Comparison of ENCODE assay signal across 17 mouse cellular contexts in the genomic region with DNA sequence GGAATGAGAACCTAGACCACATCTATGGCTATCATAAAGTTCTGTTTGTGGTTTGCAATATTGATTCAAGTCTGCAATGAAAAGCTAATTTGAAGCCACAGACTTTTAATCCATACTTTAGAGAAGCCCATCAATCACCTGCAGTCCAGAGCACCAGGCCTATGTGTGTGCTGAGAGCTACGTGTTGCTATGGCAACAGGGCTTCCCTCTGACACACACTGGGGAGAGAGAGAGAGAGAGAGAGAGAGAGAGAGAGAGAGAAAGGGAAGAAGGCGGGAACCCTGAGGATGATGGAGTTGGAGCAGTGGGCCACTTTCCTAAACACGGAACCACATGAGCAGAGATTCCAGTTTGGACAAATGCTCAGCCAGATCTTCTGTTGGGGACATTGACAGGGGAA. TPM values are rescaled to one million over a fixed set of nuclear protein-coding genes. Genes with fewer than 3 reads are reported as not detected.
DNase-seq lines count a peak whose midpoint lies in the region; ATAC-seq lines count a peak whose summit lies in the region.
"Had no signal": no experiment of that assay in that cellular context is flagged by ENCODE, and none has a peak within 500 bp of the region (broad histone marks: within the 10 kb centered on the region; RNA-seq: fewer than 3 reads in every experiment).

No protein-coding gene starts in this region.

- no peaks in the 10 kb centered on the region for H3K36me3 ChIP-seq in hindbrain, embryonic 12.5 days
- no peaks in the 10 kb centered on the region for H3K36me3 ChIP-seq in midbrain, embryonic 13.5 days
- H3K36me3 ChIP-seq: embryonic facial prominence, embryonic 13.5 days; heart, embryonic 15.5 days; intestine, embryonic 15.5 days; liver, embryonic 13.5 days had no signal

- no peak overlapping the region for H3K9ac ChIP-seq in hindbrain, embryonic 12.5 days
- no peak overlapping the region for H3K9ac ChIP-seq in midbrain, embryonic 13.5 days (replicated peaks)
- H3K9ac ChIP-seq: embryonic facial prominence, embryonic 13.5 days; heart, embryonic 15.5 days; intestine, embryonic 15.5 days; liver, embryonic 13.5 days had no signal

- ATAC-seq in hindbrain, embryonic 12.5 days (ENCODE audit: low FRiP score), result 0 out of 2 replicates have a peak, but pooled peaks have one; percentile 50
- ATAC-seq in midbrain, embryonic 13.5 days, result peak; percentile 71; the same call in 1 of the 2 replicates
- ATAC-seq in megakaryocyte, adult 5-6 weeks (ENCODE audit: poor library complexity, severe bottlenecking), result no peak
- ATAC-seq: activated CD4-positive, CD25-positive, alpha-beta regulatory T cell, adult 4 months; intestine, embryonic 15.5 days; lung, postnatal 0 days had no signal

- WGBS in hindbrain, embryonic 12.5 days, result 47% methylated on average over 3 of the region's 3 CpGs
- 30% methylated on average over 3 of the region's 3 CpGs for WGBS in midbrain, embryonic 13.5 days

- H3K9me3 ChIP-seq in hindbrain, embryonic 12.5 days (replicated peaks), result no peaks in the 10 kb centered on the region
- no peaks in the 10 kb centered on the region for H3K9me3 ChIP-seq in midbrain, embryonic 13.5 days
- H3K9me3 ChIP-seq: embryonic facial prominence, embryonic 13.5 days; heart, embryonic 15.5 days; intestine, embryonic 15.5 days; liver, embryonic 13.5 days had no signal

- no peak overlapping the region for H3K4me3 ChIP-seq in hindbrain, embryonic 12.5 days
- no peak overlapping the region for H3K4me3 ChIP-seq in midbrain, embryonic 13.5 days (replicated peaks)
- H3K4me3 ChIP-seq: embryonic facial prominence, embryonic 13.5 days; heart, embryonic 15.5 days; intestine, embryonic 15.5 days; liver, embryonic 13.5 days had no signal

- H3K27me3 ChIP-seq in hindbrain, embryonic 12.5 days, result no peaks in the 10 kb centered on the region
- no peaks in the 10 kb centered on the region for H3K27me3 ChIP-seq in midbrain, embryonic 13.5 days
- H3K27me3 ChIP-seq: embryonic facial prominence, embryonic 13.5 days; heart, embryonic 15.5 days; intestine, embryonic 15.5 days; liver, embryonic 13.5 days had no signal

- DNase-seq in MN1 (ENCODE audit: low spot score), result peak; percentile 41
- peak; percentile 67 for DNase-seq in embryo, embryonic 10 days (ENCODE audit: low spot score)
- DNase-seq in heart, adult 9 months (ENCODE audit: low spot score in 2 of 2), result no peak
- no peak for DNase-seq in gastrocnemius, adult 8-10 months (ENCODE audit: low spot score in 2 of 2)
- no peak for DNase-seq in adrenal gland, postnatal 14 days
- DNase-seq: cerebellum, adult 18-20 months; kidney, postnatal 36 days; liver, embryonic 13.5 days; thymus, postnatal 14 days had no signal

- H3K4me2 ChIP-seq in hindbrain, embryonic 12.5 days (replicated peaks), result no peak overlapping the region
- no peak overlapping the region for H3K4me2 ChIP-seq in midbrain, embryonic 13.5 days (replicated peaks)
- H3K4me2 ChIP-seq: embryonic facial prominence, embryonic 13.5 days; heart, embryonic 15.5 days; intestine, embryonic 15.5 days; liver, embryonic 13.5 days had no signal

- H3K4me1 ChIP-seq in hindbrain, embryonic 12.5 days, result peaks cover 8% of the 10 kb centered on the region
- peaks cover 14% of the 10 kb centered on the region for H3K4me1 ChIP-seq in midbrain, embryonic 13.5 days (replicated peaks)
- H3K4me1 ChIP-seq: embryonic facial prominence, embryonic 13.5 days; heart, embryonic 15.5 days had no signal

- H3K27ac ChIP-seq in hindbrain, embryonic 12.5 days, result no peak overlapping the region
- H3K27ac ChIP-seq in midbrain, embryonic 13.5 days, result no peak overlapping the region
- H3K27ac ChIP-seq: embryonic facial prominence, embryonic 13.5 days; heart, embryonic 15.5 days; intestine, embryonic 15.5 days; liver, embryonic 13.5 days had no signal

RNA-seq across cellular contexts. Expression of gene Sla2, which starts 5.2 kb away (rescaled TPM):
- polyA plus RNA-seq in hindbrain, embryonic 12.5 days (2016; fragmentation: Nextera tagmentation; extraction: Ambion mirVana), result 0.23 and 0.34 TPM in 2 replicates
- polyA plus RNA-seq in midbrain, embryonic 13.5 days (2015; fragmentation: Nextera tagmentation; extraction: Ambion mirVana), result 0.15 and 0.27 TPM in 2 replicates
- total RNA-seq in megakaryocyte, adult 5-6 weeks (2015), result 0.83 and 2.2 TPM in 2 replicates
- 1.3 and 1.8 TPM in 2 replicates for total RNA-seq in megakaryocyte, adult 5-6 weeks (2017)
- not detected for total RNA-seq in gastrocnemius, adult 8-10 months (2022)
- 0.26 and 1.2 TPM in 2 replicates for total RNA-seq in adrenal gland, postnatal 14 days (2021)

RNA-seq across cellular contexts. Expression of gene Rab5if, which starts 29.3 kb away (rescaled TPM):
- 170 and 175 TPM in 2 replicates for polyA plus RNA-seq in hindbrain, embryonic 12.5 days (2016; fragmentation: Nextera tagmentation; extraction: Ambion mirVana)
- 143 and 158 TPM in 2 replicates for polyA plus RNA-seq in midbrain, embryonic 13.5 days (2015; fragmentation: Nextera tagmentation; extraction: Ambion mirVana)
- 356 and 374 TPM in 2 replicates for total RNA-seq in megakaryocyte, adult 5-6 weeks (2015)
- total RNA-seq in megakaryocyte, adult 5-6 weeks (2017), result 194 and 199 TPM in 2 replicates
- total RNA-seq in gastrocnemius, adult 8-10 months (2022), result 10 to 100 TPM; 84.3 to 97.1 (median 88.1) TPM
- 269 and 294 TPM in 2 replicates for total RNA-seq in adrenal gland, postnatal 14 days (2021)

RNA-seq across cellular contexts. Expression of gene 4930518I15Rik, which starts 34.5 kb away (rescaled TPM):
- 10.0 and 10.7 TPM in 2 replicates for polyA plus RNA-seq in hindbrain, embryonic 12.5 days (2016; fragmentation: Nextera tagmentation; extraction: Ambion mirVana)
- 13.0 and 15.4 TPM in 2 replicates for polyA plus RNA-seq in midbrain, embryonic 13.5 days (2015; fragmentation: Nextera tagmentation; extraction: Ambion mirVana)
- total RNA-seq in megakaryocyte, adult 5-6 weeks (2015), result 1.4 and 2.4 TPM in 2 replicates
- total RNA-seq in megakaryocyte, adult 5-6 weeks (2017), result 1.5 and 1.9 TPM in 2 replicates
- total RNA-seq in gastrocnemius, adult 8-10 months (2022), result under 1 TPM; 0.22 to 0.86 (median 0.40) TPM
- total RNA-seq in adrenal gland, postnatal 14 days (2021), result 2.8 and 4.1 TPM in 2 replicates

RNA-seq across cellular contexts. Expression of gene Tgif2, which starts 52.4 kb away (rescaled TPM):
- polyA plus RNA-seq in hindbrain, embryonic 12.5 days (2016; fragmentation: Nextera tagmentation; extraction: Ambion mirVana), result 60.1 and 64.4 TPM in 2 replicates
- polyA plus RNA-seq in midbrain, embryonic 13.5 days (2015; fragmentation: Nextera tagmentation; extraction: Ambion mirVana), result 35.2 and 44.5 TPM in 2 replicates
- 0.36 and 0.38 TPM in 2 replicates for total RNA-seq in megakaryocyte, adult 5-6 weeks (2015)
- 0.73 TPM in 1 of 2 replicates, not detected in the other for total RNA-seq in megakaryocyte, adult 5-6 weeks (2017)
- total RNA-seq in gastrocnemius, adult 8-10 months (2022), result under 1 TPM in 3 of 4 experiments, not detected in 1; 0.16 to 0.38 (median 0.17) TPM
- total RNA-seq in adrenal gland, postnatal 14 days (2021), result 6.9 and 7.7 TPM in 2 replicates

Comparison
In these comparisons a context has a peak if more than half of its experiments do, and no peak if none do; other contexts are left out.
1. DNase-seq: peak in MN1 (single experiment) and embryo, embryonic 10 days (single experiment); none in heart, adult 9 months (0 of 2), gastrocnemius, adult 8-10 months (0 of 2) and adrenal gland, postnatal 14 days (single experiment).